Mouse (Mus musculus): ENCODE measurements around the gene Cdh13.

GRCm38 (mm10) chr8:119195695-119196094, 912.2 kb downstream of the Cdh13 start:
- TF ChIP-seq CTCF (IDR thresholded peaks at IDR 0.05) (peak; percentile 61), POLR2A (IDR thresholded peaks at IDR 0.05; ENCODE audit: insufficient read depth, low read depth, low read length) (no peak), EP300 (IDR thresholded peaks at IDR 0.05; ENCODE audit: insufficient read depth, low read depth, low read length) (no peak)

All from heart, adult 2 months (tissue).